Mouse (Mus musculus) cortical plate, adult 2 months (tissue): Measurements from ENCODE around the gene Pdgfb.

Experiments
- CTCF ChIP-seq: fragments of 200-500 bp; IDR thresholded peaks from 2 replicates; pipeline ENCODE4 v1.5.1; 2011; ENCODE audit warnings: mild to moderate bottlenecking, control low read depth, low read length; ENCODE audit not compliant: insufficient read depth; ENCODE audit errors: extremely low read depth
- POLR2A ChIP-seq: fragments of 200-500 bp; IDR thresholded peaks from 2 replicates; pipeline ENCODE4 v1.6.1; 2011; ENCODE audit warnings: mild to moderate bottlenecking, low read length, control low read depth; ENCODE audit not compliant: insufficient read depth; ENCODE audit errors: extremely low read depth

DNA sequence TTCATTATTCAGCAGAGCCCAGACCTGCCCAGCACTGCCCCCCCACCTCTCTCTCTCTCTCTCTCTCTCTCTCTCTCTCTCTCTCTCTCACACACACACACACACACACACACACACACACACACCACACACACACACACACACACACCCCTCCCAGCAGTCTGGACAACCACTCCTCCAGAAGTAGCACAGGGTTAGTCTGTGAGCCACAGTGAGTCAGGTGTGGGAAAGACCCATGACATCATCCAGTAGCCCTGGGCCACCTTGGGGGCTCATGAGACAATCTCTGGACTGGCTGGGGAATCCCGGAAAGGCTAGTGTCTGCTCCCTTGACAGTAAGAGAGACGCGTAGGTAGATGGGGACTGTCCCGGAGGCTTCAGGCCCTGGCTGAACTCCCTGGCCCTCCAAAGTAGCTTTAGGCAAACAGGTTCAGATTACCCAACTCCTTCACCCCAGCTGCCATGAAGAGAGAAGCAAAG is 46.3 kb upstream of the Pdgfb start:
- TF ChIP-seq CTCF: no peak
- TF ChIP-seq POLR2A: no peak
